Mouse (Mus musculus) layer of hippocampus, postnatal 10 days (tissue): ENCODE data around the gene Acot13. TPM values are rescaled to one million over a fixed set of nuclear protein-coding genes. Genes with fewer than 3 reads are reported as not detected.
"Not testable (repeated sequence)": the region's sequence is repeated elsewhere in the genome, so short reads cannot be mapped to it uniquely, and the experiment has no call there.

ENCODE experiments used
- DNase-seq, 2 experiments: peaks; one replicate each; pipeline ENCODE4 v3.0.0; 2021; ENCODE audit warnings: low spot score in 2 of 2
- total RNA-seq, 2 experiments: library from RNA; stranded (reverse); gene quantifications; 2 replicates each; pipeline ENCODE4 v1.2.3; 2021

The Acot13 gene
- total RNA-seq, 2 experiments from 2014 or later: 58.7 to 66.6 TPM

- no peak for DNase-seq
These were observed 40.0 kb downstream of the Acot13 start for GRCm38 (mm10) chr13:24791349-24791748.

- no peak for DNase-seq
These were observed 43.9 kb downstream of the Acot13 start for GRCm38 (mm10) chr13:24787477-24787876.

- DNase-seq: no peak
These were observed 45.3 kb downstream of the Acot13 start for GRCm38 (mm10) chr13:24786014-24786490.

- no peak for DNase-seq
These were observed 49.4 kb downstream of the Acot13 start for GRCm38 (mm10) chr13:24781916-24782315.

GRCm38 (mm10) chr13:24778706-24779380, 52.5 kb downstream of the Acot13 start:
- no peak for DNase-seq

GRCm38 (mm10) chr13:24778026-24778425, 53.3 kb downstream of the Acot13 start:
- no peak for DNase-seq

GRCm38 (mm10) chr13:24776146-24776844, 55.0 kb downstream of the Acot13 start:
- peak; percentile 46 to 60 for DNase-seq

GRCm38 (mm10) chr13:24771482-24771881, 59.9 kb downstream of the Acot13 start:
- not testable (repeated sequence) for DNase-seq

Other genes with a start within 250 kb of the Acot13 start
- gene Ripor2, start 249.4 kb downstream of the Acot13 start, total RNA-seq: 10 to 100 TPM; 70.4 to 73.3 TPM
- not detected for gene Armh2, start 90.3 kb downstream of the Acot13 start, total RNA-seq
- gene Gmnn, start 69.6 kb downstream of the Acot13 start, total RNA-seq: 1 to 10 TPM; 2.4 to 2.5 TPM
- 100 to 1,000 TPM; 212 to 224 TPM for gene BC005537, start 29.9 kb downstream of the Acot13 start, total RNA-seq
- gene Tdp2, start 139 bp upstream of the Acot13 start, total RNA-seq: 10 to 100 TPM; 25.1 to 26.2 TPM
- gene D130043K22Rik, start 13.6 kb upstream of the Acot13 start, total RNA-seq: 10 to 100 TPM; 28.2 to 31.4 TPM
- gene Aldh5a1, start 106.1 kb upstream of the Acot13 start, total RNA-seq: 10 to 100 TPM; 66.6 to 68.9 TPM
- 1 to 10 TPM; 7.1 to 8.9 TPM for gene Gpld1, start 111.6 kb upstream of the Acot13 start, total RNA-seq
- gene Mrs2, start 188.8 kb upstream of the Acot13 start, total RNA-seq: 10 to 100 TPM; 50.1 to 64.5 TPM
- gene Dcdc2a, start 224.5 kb upstream of the Acot13 start, total RNA-seq: 10 to 100 TPM in 1 of 2 experiments, 1 to 10 TPM in 1; 9.1 to 11.8 TPM